Mouse (Mus musculus) midbrain, embryonic 16.5 days (tissue): ENCODE results near the gene Sept9. TPM values are rescaled to one million over a fixed set of nuclear protein-coding genes. Genes with fewer than 3 reads are reported as not detected.

Experiments
- ATAC-seq: fragments of 200-750 bp; cut with Nextera tagmentation; 2 replicates; pipeline ENCODE4 v1.8.0; 2017; ENCODE audit warnings: moderate TSS enrichment
- H3K27ac ChIP-seq: fragments of 300-500 bp; sonication (generic); 2 replicates; pipeline ENCODE4 v1.5.1; 2014; ENCODE audit warnings: mild to moderate bottlenecking, low read length, mixed read lengths
- H3K27me3 ChIP-seq: fragments of 300-500 bp; sonication (generic); 2 replicates; pipeline ENCODE4 v1.6.1; 2014; ENCODE audit warnings: low read depth, low read length, mixed read lengths; ENCODE audit not compliant: control insufficient read depth, insufficient read depth
- H3K36me3 ChIP-seq: fragments of 300-500 bp; sonication (generic); 2 replicates; pipeline ENCODE4 v1.6.1; 2014; ENCODE audit warnings: mild to moderate bottlenecking, low read length, moderate library complexity, mixed read lengths; ENCODE audit not compliant: control insufficient read depth, insufficient read depth
- H3K4me1 ChIP-seq: fragments of 300-500 bp; sonication (generic); 2 replicates; pipeline ENCODE4 v1.6.1; 2014; ENCODE audit warnings: mild to moderate bottlenecking, low read length, mixed read lengths; ENCODE audit not compliant: control insufficient read depth, insufficient read depth
- H3K4me2 ChIP-seq: fragments of 300-500 bp; sonication (generic); 2 replicates; pipeline ENCODE4 v1.6.1; 2014; ENCODE audit warnings: mild to moderate bottlenecking, low read length, mixed read lengths
- H3K4me3 ChIP-seq: fragments of 300-500 bp; sonication (generic); 2 replicates; pipeline ENCODE4 v1.5.1; 2014; ENCODE audit warnings: low read depth, mild to moderate bottlenecking, low read length, moderate library complexity, mixed read lengths
- H3K9ac ChIP-seq: fragments of 300-500 bp; sonication (generic); 2 replicates; pipeline ENCODE4 v1.6.1; 2014; ENCODE audit warnings: low read depth, low read length, mixed read lengths
- H3K9me3 ChIP-seq: fragments of 300-500 bp; sonication (generic); replicated peaks from 2 replicates; pipeline ENCODE4 v1.6.1; 2014; ENCODE audit warnings: mild to moderate bottlenecking, low read length, mixed read lengths; ENCODE audit not compliant: control insufficient read depth, poor library complexity, severe bottlenecking
- WGBS: fragments of 180-500 bp; shearing (Covaris S2); extraction: QIAGEN DNeasy Blood & Tissue Kit; methylation state at CpG from one replicate; pipeline ENCODE4 v1.1.7; 2014; 5-methylcytosine and 5-hydroxymethylcytosine counted together
- polyA plus RNA-seq: library from polyadenylated mRNA; unstranded; fragments of >200 nt; fragmentation: Nextera tagmentation; extraction: Ambion mirVana; gene quantifications from 2 replicates; pipeline ENCODE4 v1.2.1, GENCODE M21; 2015

Sept9 gene
- polyA plus RNA-seq, 1 experiment from 2014 or later, result 103 TPM

GRCm38 (mm10) chr11:117397755-117398154, 198.3 kb downstream of the Sept9 start:
- no peak overlapping the region for H3K27ac ChIP-seq
- no peak overlapping the region for H3K4me3 ChIP-seq
- H3K4me2 ChIP-seq, result no peak overlapping the region
- peak overlapping the region; percentile 2; the same call in 1 of the 2 replicates for H3K9ac ChIP-seq
- H3K27me3 ChIP-seq, result no peaks in the 10 kb centered on the region
- no peaks in the 10 kb centered on the region for H3K36me3 ChIP-seq
- WGBS, result 32% methylated on average over 4 of the region's 4 CpGs
- ATAC-seq, result peak; percentile 41
- H3K4me1 ChIP-seq, result peaks cover 37% of the 10 kb centered on the region
- no peaks in the 10 kb centered on the region for H3K9me3 ChIP-seq

GRCm38 (mm10) chr11:117398191-117398590, 198.7 kb downstream of the Sept9 start:
- ATAC-seq, result no peak
- peaks cover 37% of the 10 kb centered on the region for H3K4me1 ChIP-seq
- no peak overlapping the region for H3K4me2 ChIP-seq
- no peaks in the 10 kb centered on the region for H3K9me3 ChIP-seq
- H3K27ac ChIP-seq, result no peak overlapping the region
- no peak overlapping the region for H3K4me3 ChIP-seq
- no peak overlapping the region for H3K9ac ChIP-seq
- no peaks in the 10 kb centered on the region for H3K36me3 ChIP-seq
- WGBS, result 53% methylated on average over 7 of the region's 7 CpGs
- no peaks in the 10 kb centered on the region for H3K27me3 ChIP-seq

- H3K27ac ChIP-seq, result no peak overlapping the region
- no peaks in the 10 kb centered on the region for H3K9me3 ChIP-seq
- H3K4me3 ChIP-seq, result no peak overlapping the region
- no peaks in the 10 kb centered on the region for H3K36me3 ChIP-seq
- no peak overlapping the region for H3K9ac ChIP-seq
- ATAC-seq, result no peak
- WGBS, result 84% methylated on average over 10 of the region's 10 CpGs
- peaks cover 35% of the 10 kb centered on the region for H3K4me1 ChIP-seq
- no peak overlapping the region for H3K4me2 ChIP-seq
- no peaks in the 10 kb centered on the region for H3K27me3 ChIP-seq
Measured at GRCm38 (mm10) chr11:117401583-117402367, 202.3 kb downstream of the Sept9 start.

- no peaks in the 10 kb centered on the region for H3K36me3 ChIP-seq
- no peak overlapping the region for H3K4me3 ChIP-seq
- H3K9me3 ChIP-seq, result no peaks in the 10 kb centered on the region
- no peak for ATAC-seq
- H3K9ac ChIP-seq, result no peak overlapping the region
- H3K4me1 ChIP-seq, result peaks cover 43% of the 10 kb centered on the region
- 87% methylated on average over 11 of the region's 11 CpGs for WGBS
- no peaks in the 10 kb centered on the region for H3K27me3 ChIP-seq
- no peak overlapping the region for H3K27ac ChIP-seq
- H3K4me2 ChIP-seq, result no peak overlapping the region
Measured at GRCm38 (mm10) chr11:117402550-117402949, 203.1 kb downstream of the Sept9 start.

- no peaks in the 10 kb centered on the region for H3K36me3 ChIP-seq
- H3K9me3 ChIP-seq, result no peaks in the 10 kb centered on the region
- H3K27me3 ChIP-seq, result no peaks in the 10 kb centered on the region
- no peak overlapping the region for H3K4me3 ChIP-seq
- WGBS, result 90% methylated on average over 6 of the region's 6 CpGs
- no peak overlapping the region for H3K4me2 ChIP-seq
- no peak overlapping the region for H3K9ac ChIP-seq
- no peak for ATAC-seq
- H3K4me1 ChIP-seq, result peaks cover 46% of the 10 kb centered on the region
- no peak overlapping the region for H3K27ac ChIP-seq
Measured at GRCm38 (mm10) chr11:117403073-117403472, 203.6 kb downstream of the Sept9 start.

GRCm38 (mm10) chr11:117403781-117404180, 204.3 kb downstream of the Sept9 start:
- no peaks in the 10 kb centered on the region for H3K9me3 ChIP-seq
- no peak overlapping the region for H3K4me2 ChIP-seq
- H3K27me3 ChIP-seq, result no peaks in the 10 kb centered on the region
- no peak overlapping the region; the same call in 1 of the 2 replicates for H3K9ac ChIP-seq
- H3K4me3 ChIP-seq, result no peak overlapping the region
- WGBS, result 37% methylated on average over 7 of the region's 7 CpGs
- H3K36me3 ChIP-seq, result no peaks in the 10 kb centered on the region
- 0 out of 2 replicates have a peak overlapping the region, but pooled peaks have one; percentile 33 for H3K27ac ChIP-seq
- peaks cover 48% of the 10 kb centered on the region for H3K4me1 ChIP-seq
- no peak for ATAC-seq

- no peak for ATAC-seq
- WGBS, result 35% methylated on average over 1 of the region's 1 CpGs
- H3K4me3 ChIP-seq, result no peak overlapping the region
- peak overlapping the region; percentile 63; the same call in 1 of the 2 replicates for H3K9ac ChIP-seq
- H3K4me1 ChIP-seq, result peaks cover 58% of the 10 kb centered on the region
- no peaks in the 10 kb centered on the region for H3K36me3 ChIP-seq
- H3K27ac ChIP-seq, result peak overlapping the region; percentile 96
- H3K4me2 ChIP-seq, result peak overlapping the region; percentile 61
- H3K9me3 ChIP-seq, result no peaks in the 10 kb centered on the region
- H3K27me3 ChIP-seq, result no peaks in the 10 kb centered on the region
Measured at GRCm38 (mm10) chr11:117406711-117407110, 207.2 kb downstream of the Sept9 start.

- H3K36me3 ChIP-seq, result no peaks in the 10 kb centered on the region
- H3K9me3 ChIP-seq, result no peaks in the 10 kb centered on the region
- H3K27ac ChIP-seq, result peak overlapping the region; percentile 96
- peak overlapping the region; percentile 63 for H3K9ac ChIP-seq
- peak overlapping the region; percentile 61 for H3K4me2 ChIP-seq
- WGBS, result 4% methylated on average over 4 of the region's 4 CpGs
- ATAC-seq, result peak; percentile 1; the same call in 1 of the 2 replicates
- peak overlapping the region; percentile 26 for H3K4me3 ChIP-seq
- no peaks in the 10 kb centered on the region for H3K27me3 ChIP-seq
- H3K4me1 ChIP-seq, result peaks cover 58% of the 10 kb centered on the region
Measured at GRCm38 (mm10) chr11:117407196-117407595, 207.7 kb downstream of the Sept9 start.

GRCm38 (mm10) chr11:117407651-117408441, 208.4 kb downstream of the Sept9 start:
- under 1% methylated on average over 28 of the region's 28 CpGs for WGBS
- no peaks in the 10 kb centered on the region for H3K36me3 ChIP-seq

More at GRCm38 (mm10) chr11:117407651-117408441, 208.4 kb downstream of the Sept9 start:
- peak overlapping the region; percentile 96 for H3K27ac ChIP-seq
- H3K4me2 ChIP-seq, result peak overlapping the region; percentile 61
- peak; percentile 84 for ATAC-seq
- no peaks in the 10 kb centered on the region for H3K27me3 ChIP-seq
- H3K9ac ChIP-seq, result peak overlapping the region; percentile 63
- H3K4me1 ChIP-seq, result peaks cover 58% of the 10 kb centered on the region
- no peaks in the 10 kb centered on the region for H3K9me3 ChIP-seq
- H3K4me3 ChIP-seq, result peak overlapping the region; percentile 26
